Mouse (Mus musculus) kidney, embryonic 16.5 days (tissue): ENCODE data around the gene Topors. TPM values are rescaled to one million over a fixed set of nuclear protein-coding genes. Genes with fewer than 3 reads are reported as not detected.

Experiments used
- ATAC-seq: fragments of 200-750 bp; cut with Nextera tagmentation; 2 replicates; pipeline ENCODE4 v1.8.0; 2017; ENCODE audit warnings: moderate TSS enrichment; ENCODE audit not compliant: low FRiP score, low TSS enrichment
- H3K27ac ChIP-seq: fragments of 300-500 bp; sonication (generic); 2 replicates; pipeline ENCODE4 v1.5.1; 2014; ENCODE audit warnings: low read length
- H3K27me3 ChIP-seq: fragments of 300-500 bp; sonication (generic); 2 replicates; pipeline ENCODE4 v1.6.1; 2014; ENCODE audit warnings: low read length, control low read depth, mixed read lengths; ENCODE audit not compliant: insufficient read depth
- H3K36me3 ChIP-seq: fragments of 300-500 bp; sonication (generic); 2 replicates; pipeline ENCODE4 v1.6.1; 2014; ENCODE audit warnings: low read length, control low read depth, mixed read lengths; ENCODE audit not compliant: insufficient read depth
- H3K4me1 ChIP-seq: fragments of 300-500 bp; sonication (generic); 2 replicates; pipeline ENCODE4 v1.6.1; 2014; ENCODE audit warnings: low read length, control low read depth, mixed read lengths; ENCODE audit not compliant: insufficient read depth
- H3K4me2 ChIP-seq: fragments of 300-500 bp; sonication (generic); replicated peaks from 2 replicates; pipeline ENCODE4 v1.6.1; 2014; ENCODE audit warnings: low read depth, low read length
- H3K4me3 ChIP-seq: fragments of 300-500 bp; sonication (generic); 2 replicates; pipeline ENCODE4 v1.5.1; 2014; ENCODE audit warnings: mild to moderate bottlenecking, low read length
- H3K9ac ChIP-seq: fragments of 300-500 bp; sonication (generic); replicated peaks from 2 replicates; pipeline ENCODE4 v1.6.1; 2014; ENCODE audit warnings: low read length
- H3K9me3 ChIP-seq: fragments of 300-500 bp; sonication (generic); 2 replicates; pipeline ENCODE4 v1.6.1; 2016; ENCODE audit warnings: low read length, control low read depth
- WGBS: fragments of 180-500 bp; shearing (Covaris S2); extraction: QIAGEN DNeasy Blood & Tissue Kit; methylation state at CpG from one replicate; pipeline ENCODE4 v1.1.7; 2014; 5-methylcytosine and 5-hydroxymethylcytosine counted together
- polyA plus RNA-seq: library from polyadenylated mRNA; unstranded; fragments of >200 nt; fragmentation: Nextera tagmentation; extraction: Ambion mirVana; gene quantifications from 2 replicates; pipeline ENCODE4 v1.2.1, GENCODE M21; 2015

The Topors gene
- polyA plus RNA-seq, 1 experiment from 2014 or later, result 42.4 TPM

GRCm38 (mm10) chr4:40218382-40218781, 51.3 kb downstream of the Topors start:
- no peak overlapping the region for H3K4me3 ChIP-seq
- H3K27me3 ChIP-seq, result no peaks in the 10 kb centered on the region
- ATAC-seq, result peak; percentile 67; the same call in 1 of the 2 replicates
- no peaks in the 10 kb centered on the region for H3K4me1 ChIP-seq
- H3K9ac ChIP-seq, result no peak overlapping the region
- H3K27ac ChIP-seq, result no peak overlapping the region
- H3K9me3 ChIP-seq, result no peaks in the 10 kb centered on the region
- H3K36me3 ChIP-seq, result 0 out of 2 replicates have a peak, but pooled peaks cover 5% of the 10 kb centered on the region
- WGBS, result 74% methylated on average over 7 of the region's 7 CpGs
- no peak overlapping the region for H3K4me2 ChIP-seq

GRCm38 (mm10) chr4:40217910-40218309, 51.7 kb downstream of the Topors start:
- H3K27ac ChIP-seq, result no peak overlapping the region
- H3K4me3 ChIP-seq, result no peak overlapping the region
- H3K36me3 ChIP-seq, result 0 out of 2 replicates have a peak, but pooled peaks cover 5% of the 10 kb centered on the region
- no peak overlapping the region for H3K4me2 ChIP-seq
- WGBS, result 55% methylated on average over 3 of the region's 3 CpGs
- H3K9me3 ChIP-seq, result no peaks in the 10 kb centered on the region
- no peak overlapping the region for H3K9ac ChIP-seq
- ATAC-seq, result no peak
- H3K4me1 ChIP-seq, result no peaks in the 10 kb centered on the region
- no peaks in the 10 kb centered on the region for H3K27me3 ChIP-seq

- no peak for ATAC-seq
These were observed 57.5 kb downstream of the Topors start for GRCm38 (mm10) chr4:40212177-40212576.

More at GRCm38 (mm10) chr4:40212177-40212576, 57.5 kb downstream of the Topors start:
- Histone ChIP-seq H3K9ac (no peak overlapping the region), H3K4me1 (no peaks in the 10 kb centered on the region), H3K9me3 (no peaks in the 10 kb centered on the region), H3K4me3 (no peak overlapping the region), H3K27me3 (no peaks in the 10 kb centered on the region), H3K4me2 (no peak overlapping the region), H3K36me3 (peaks cover 3% of the 10 kb centered on the region; the same call in 1 of the 2 replicates), H3K27ac (no peak overlapping the region)
- WGBS, result 90% methylated on average over 4 of the region's 6 CpGs

Other genes with a start within 250 kb of the Topors start
- gene Aco1, start 126.8 kb downstream of the Topors start, polyA plus RNA-seq, result 89.4 and 91.0 TPM in 2 replicates
- 7.8 and 12.3 TPM in 2 replicates for gene Ddx58, start 30.0 kb downstream of the Topors start, polyA plus RNA-seq
- gene Smim27, start 271 bp downstream of the Topors start, polyA plus RNA-seq, result 30.1 and 31.7 TPM in 2 replicates
- gene Ndufb6, start 9.6 kb upstream of the Topors start, polyA plus RNA-seq, result 353 and 371 TPM in 2 replicates
- gene Tmem215, start 202.3 kb upstream of the Topors start, polyA plus RNA-seq, result 0.19 and 0.32 TPM in 2 replicates